Mouse (Mus musculus) intestine, embryonic 16.5 days (tissue): ENCODE measurements at regions not wholly inside any gene's neighbourhood (a gene's known extent, or its start where the extent isn't known, plus 50 kb on each side); places are given as distances from the start of the nearest gene placed in this dataset.

Source experiments
- ATAC-seq: fragments of 200-750 bp; cut with Nextera tagmentation; 2 replicates; pipeline ENCODE4 v1.8.0; 2017; ENCODE audit warnings: moderate TSS enrichment, moderate library complexity
- H3K27ac ChIP-seq: fragments of 300-500 bp; sonication (generic); 2 replicates; pipeline ENCODE4 v1.5.1; 2014; ENCODE audit warnings: mild to moderate bottlenecking, low read length
- H3K27me3 ChIP-seq: fragments of 300-500 bp; sonication (generic); replicated peaks from 2 replicates; pipeline ENCODE4 v1.6.1; 2014; ENCODE audit warnings: low read length, control low read depth, mixed read lengths; ENCODE audit not compliant: control insufficient read depth, insufficient read depth
- H3K36me3 ChIP-seq: fragments of 300-500 bp; sonication (generic); 2 replicates; pipeline ENCODE4 v1.6.1; 2014; ENCODE audit warnings: low read length, control low read depth; ENCODE audit not compliant: control insufficient read depth, insufficient read depth
- H3K4me1 ChIP-seq: fragments of 300-500 bp; sonication (generic); 2 replicates; pipeline ENCODE4 v1.6.1; 2014; ENCODE audit warnings: low read length, control low read depth, mixed read lengths; ENCODE audit not compliant: control insufficient read depth, insufficient read depth
- H3K4me2 ChIP-seq: fragments of 300-500 bp; sonication (generic); 2 replicates; pipeline ENCODE4 v1.6.1; 2014; ENCODE audit warnings: low read depth, low read length, control low read depth
- H3K4me3 ChIP-seq: fragments of 300-500 bp; sonication (generic); 2 replicates; pipeline ENCODE4 v1.5.1; 2014; ENCODE audit warnings: mild to moderate bottlenecking, low read length
- H3K9ac ChIP-seq: fragments of 300-500 bp; sonication (generic); 2 replicates; pipeline ENCODE4 v1.6.1; 2014; ENCODE audit warnings: low read depth, low read length
- H3K9me3 ChIP-seq: fragments of 300-500 bp; sonication (generic); 2 replicates; pipeline ENCODE4 v1.6.1; 2016; ENCODE audit warnings: low read length, control low read depth; ENCODE audit not compliant: control insufficient read depth
- WGBS: fragments of 180-500 bp; shearing (Covaris S2); extraction: QIAGEN DNeasy Blood & Tissue Kit; methylation state at CpG from one replicate; pipeline ENCODE4 v1.1.7; 2014; 5-methylcytosine and 5-hydroxymethylcytosine counted together

GRCm38 (mm10) chr5:118426673-118427072 lies 133.8 kb upstream of the Med13l start:
- WGBS, result 56% methylated on average over 5 of the region's 5 CpGs
- H3K27me3 ChIP-seq, result no peaks in the 10 kb centered on the region
- H3K4me1 ChIP-seq, result peaks cover 9% of the 10 kb centered on the region
- no peak overlapping the region for H3K4me3 ChIP-seq
- H3K4me2 ChIP-seq, result no peak overlapping the region
- no peaks in the 10 kb centered on the region for H3K36me3 ChIP-seq
- H3K9ac ChIP-seq, result no peak overlapping the region
- H3K27ac ChIP-seq, result no peak overlapping the region
- no peak for ATAC-seq
- H3K9me3 ChIP-seq, result no peaks in the 10 kb centered on the region

- H3K4me1 ChIP-seq, result peaks cover 7% of the 10 kb centered on the region
- 74% methylated on average over 18 of the region's 18 CpGs for WGBS
- no peak for ATAC-seq
Observed at GRCm38 (mm10) chr5:118428323-118429095, 132.0 kb upstream of the Med13l start.

GRCm38 (mm10) chr5:118433599-118433998 lies 126.9 kb upstream of the Med13l start:
- Histone ChIP-seq H3K36me3 (no peaks in the 10 kb centered on the region), H3K27ac (no peak overlapping the region), H3K4me1 (0 out of 2 replicates have a peak, but pooled peaks cover 4% of the 10 kb centered on the region), H3K4me2 (no peak overlapping the region), H3K9me3 (no peaks in the 10 kb centered on the region), H3K4me3 (no peak overlapping the region), H3K9ac (no peak overlapping the region), H3K27me3 (no peaks in the 10 kb centered on the region)
- WGBS, result 68% methylated on average over 4 of the region's 4 CpGs
- no peak; the same call in 1 of the 2 replicates for ATAC-seq

More at GRCm38 (mm10) chr5:118428323-118429095, 132.0 kb upstream of the Med13l start:
- Histone ChIP-seq H3K27me3 (no peaks in the 10 kb centered on the region), H3K4me2 (no peak overlapping the region), H3K4me3 (no peak overlapping the region), H3K27ac (no peak overlapping the region), H3K9me3 (no peaks in the 10 kb centered on the region), H3K36me3 (no peaks in the 10 kb centered on the region), H3K9ac (no peak overlapping the region)

- H3K9me3 ChIP-seq, result no peaks in the 10 kb centered on the region
- no peaks in the 10 kb centered on the region for H3K27me3 ChIP-seq
- WGBS, result 38% methylated on average over 20 of the region's 20 CpGs
- no peaks in the 10 kb centered on the region for H3K36me3 ChIP-seq
- H3K4me1 ChIP-seq, result 0 out of 2 replicates have a peak, but pooled peaks cover 4% of the 10 kb centered on the region
- no peak overlapping the region for H3K4me3 ChIP-seq
- ATAC-seq, result no peak
- no peak overlapping the region for H3K27ac ChIP-seq
- no peak overlapping the region for H3K4me2 ChIP-seq
- H3K9ac ChIP-seq, result no peak overlapping the region
Observed at GRCm38 (mm10) chr5:118434718-118435555, 125.5 kb upstream of the Med13l start.

DNA sequence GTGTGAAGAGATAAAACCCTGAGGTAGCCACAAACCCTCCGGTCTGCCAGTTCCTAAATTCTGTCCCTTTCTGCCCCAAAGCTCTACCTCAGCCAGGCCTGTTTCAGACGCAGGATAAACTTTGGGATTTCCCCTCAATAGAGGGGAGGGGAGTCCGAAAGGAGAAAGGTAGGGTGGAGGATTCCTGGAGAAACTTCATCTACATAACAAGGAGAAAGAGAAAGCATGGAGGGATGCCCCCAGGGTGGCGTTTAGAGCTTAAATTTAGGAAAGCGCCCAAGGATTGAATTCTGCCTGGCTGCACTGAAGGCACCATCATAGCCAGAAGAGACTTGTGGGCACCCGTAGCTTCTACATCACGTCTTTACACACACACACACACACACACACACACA lies 124.9 kb upstream of the Med13l start:
- Histone ChIP-seq H3K9ac (no peak overlapping the region), H3K36me3 (no peaks in the 10 kb centered on the region; the same call in 1 of the 2 replicates), H3K4me2 (no peak overlapping the region), H3K4me3 (no peak overlapping the region), H3K4me1 (0 out of 2 replicates have a peak, but pooled peaks cover 4% of the 10 kb centered on the region), H3K9me3 (no peaks in the 10 kb centered on the region), H3K27me3 (no peaks in the 10 kb centered on the region), H3K27ac (no peak overlapping the region)
- ATAC-seq, result no peak
- WGBS, result 53% methylated on average over 7 of the region's 7 CpGs

GRCm38 (mm10) chr5:118436035-118436434 lies 124.4 kb upstream of the Med13l start:
- no peaks in the 10 kb centered on the region for H3K9me3 ChIP-seq
- ATAC-seq, result no peak
- H3K27me3 ChIP-seq, result no peaks in the 10 kb centered on the region
- no peak overlapping the region for H3K4me3 ChIP-seq
- H3K4me1 ChIP-seq, result 0 out of 2 replicates have a peak, but pooled peaks cover 4% of the 10 kb centered on the region
- no peak overlapping the region for H3K27ac ChIP-seq
- no peak overlapping the region for H3K9ac ChIP-seq
- H3K36me3 ChIP-seq, result no peaks in the 10 kb centered on the region; the same call in 1 of the 2 replicates
- no peak overlapping the region for H3K4me2 ChIP-seq
- WGBS, result 52% methylated on average over 9 of the region's 9 CpGs

DNA sequence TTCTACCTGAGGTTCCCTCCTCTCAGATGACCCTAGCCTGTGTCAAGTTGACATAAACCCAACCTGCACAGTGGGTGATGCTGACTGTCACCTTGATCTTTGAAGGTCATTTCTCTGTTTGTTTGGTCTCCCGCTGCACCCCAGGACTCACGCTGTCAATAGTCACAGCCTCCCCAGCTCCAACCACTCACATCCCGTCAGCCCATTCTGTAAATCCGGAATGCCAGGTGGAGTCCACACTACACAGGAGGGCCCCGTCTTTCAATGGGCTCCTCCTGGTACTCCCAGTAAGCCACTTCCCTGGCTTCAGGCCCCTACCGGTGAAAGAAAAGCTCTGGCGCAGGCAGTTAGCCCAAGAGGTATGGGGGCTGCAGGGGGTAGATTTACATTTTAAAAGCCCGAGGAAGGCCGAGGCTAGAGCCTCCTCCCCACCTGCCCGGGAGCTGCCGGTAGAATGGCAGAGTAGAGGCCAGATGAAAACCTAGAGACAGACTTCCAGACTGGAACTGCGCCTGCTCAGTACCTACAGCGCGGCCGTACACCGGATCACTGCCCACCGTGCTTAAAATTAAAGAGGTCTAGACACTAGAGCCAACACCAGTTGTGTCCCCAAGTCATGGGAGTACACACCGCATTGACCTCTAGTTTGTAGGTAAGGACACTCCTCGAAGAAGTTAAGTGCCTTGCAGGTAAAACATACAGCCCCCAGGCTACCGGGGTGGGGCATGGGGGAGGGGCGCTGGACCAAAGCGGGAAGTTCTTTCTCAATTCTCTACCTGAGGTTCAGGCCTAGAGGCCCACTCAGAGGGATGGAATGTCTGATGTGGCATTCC lies 123.8 kb upstream of the Med13l start:
- H3K27ac ChIP-seq, result no peak overlapping the region
- H3K4me2 ChIP-seq, result no peak overlapping the region
- no peak for ATAC-seq
- H3K36me3 ChIP-seq, result no peaks in the 10 kb centered on the region; the same call in 1 of the 2 replicates
- no peaks in the 10 kb centered on the region for H3K27me3 ChIP-seq
- 0 out of 2 replicates have a peak, but pooled peaks cover 4% of the 10 kb centered on the region for H3K4me1 ChIP-seq
- WGBS, result 23% methylated on average over 22 of the region's 22 CpGs
- H3K4me3 ChIP-seq, result no peak overlapping the region
- no peak overlapping the region for H3K9ac ChIP-seq
- no peaks in the 10 kb centered on the region for H3K9me3 ChIP-seq

- Histone ChIP-seq H3K4me3 (no peak overlapping the region), H3K4me2 (no peak overlapping the region), H3K9me3 (no peaks in the 10 kb centered on the region), H3K9ac (no peak overlapping the region), H3K27me3 (no peaks in the 10 kb centered on the region), H3K27ac (no peak overlapping the region), H3K36me3 (no peaks in the 10 kb centered on the region; the same call in 1 of the 2 replicates), H3K4me1 (0 out of 2 replicates have a peak, but pooled peaks cover 4% of the 10 kb centered on the region)
- no peak for ATAC-seq
- WGBS, result 36% methylated on average over 7 of the region's 7 CpGs
Observed at GRCm38 (mm10) chr5:118437307-118437610, 123.2 kb upstream of the Med13l start.

DNA sequence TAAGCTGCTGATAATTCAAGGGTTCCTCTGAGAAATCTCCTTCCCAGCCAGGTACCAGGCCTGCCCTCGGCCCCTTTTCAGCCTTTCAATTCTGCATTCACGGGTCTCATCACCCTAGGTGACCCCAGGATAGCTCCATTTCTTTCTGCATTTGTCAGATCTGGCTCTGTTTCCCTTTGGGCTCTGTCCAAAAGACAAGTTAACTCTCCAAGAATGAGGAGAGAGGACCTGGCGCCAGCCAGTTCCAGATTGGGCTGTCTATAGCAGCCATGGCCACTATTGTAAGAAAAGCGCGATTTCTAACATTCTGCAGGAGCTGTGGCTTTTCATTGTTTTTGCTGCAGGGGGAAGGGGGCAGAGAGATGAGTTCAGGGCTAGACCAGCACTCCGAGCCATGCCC lies 122.5 kb upstream of the Med13l start:
- Histone ChIP-seq H3K27me3 (no peaks in the 10 kb centered on the region), H3K9ac (no peak overlapping the region), H3K9me3 (no peaks in the 10 kb centered on the region), H3K36me3 (no peaks in the 10 kb centered on the region; the same call in 1 of the 2 replicates), H3K4me1 (0 out of 2 replicates have a peak, but pooled peaks cover 4% of the 10 kb centered on the region), H3K27ac (no peak overlapping the region), H3K4me3 (no peak overlapping the region), H3K4me2 (no peak overlapping the region)
- ATAC-seq, result no peak
- 53% methylated on average over 6 of the region's 6 CpGs for WGBS
